Mouse (Mus musculus): ENCODE measurements at regions not wholly inside any gene's neighbourhood (a gene's known extent, or its start where the extent isn't known, plus 50 kb on each side); places are given as distances from the start of the nearest gene placed in this dataset.
"Not testable (repeated sequence)": the region's sequence is repeated elsewhere in the genome, so short reads cannot be mapped to it uniquely, and the experiment has no call there.

DNA sequence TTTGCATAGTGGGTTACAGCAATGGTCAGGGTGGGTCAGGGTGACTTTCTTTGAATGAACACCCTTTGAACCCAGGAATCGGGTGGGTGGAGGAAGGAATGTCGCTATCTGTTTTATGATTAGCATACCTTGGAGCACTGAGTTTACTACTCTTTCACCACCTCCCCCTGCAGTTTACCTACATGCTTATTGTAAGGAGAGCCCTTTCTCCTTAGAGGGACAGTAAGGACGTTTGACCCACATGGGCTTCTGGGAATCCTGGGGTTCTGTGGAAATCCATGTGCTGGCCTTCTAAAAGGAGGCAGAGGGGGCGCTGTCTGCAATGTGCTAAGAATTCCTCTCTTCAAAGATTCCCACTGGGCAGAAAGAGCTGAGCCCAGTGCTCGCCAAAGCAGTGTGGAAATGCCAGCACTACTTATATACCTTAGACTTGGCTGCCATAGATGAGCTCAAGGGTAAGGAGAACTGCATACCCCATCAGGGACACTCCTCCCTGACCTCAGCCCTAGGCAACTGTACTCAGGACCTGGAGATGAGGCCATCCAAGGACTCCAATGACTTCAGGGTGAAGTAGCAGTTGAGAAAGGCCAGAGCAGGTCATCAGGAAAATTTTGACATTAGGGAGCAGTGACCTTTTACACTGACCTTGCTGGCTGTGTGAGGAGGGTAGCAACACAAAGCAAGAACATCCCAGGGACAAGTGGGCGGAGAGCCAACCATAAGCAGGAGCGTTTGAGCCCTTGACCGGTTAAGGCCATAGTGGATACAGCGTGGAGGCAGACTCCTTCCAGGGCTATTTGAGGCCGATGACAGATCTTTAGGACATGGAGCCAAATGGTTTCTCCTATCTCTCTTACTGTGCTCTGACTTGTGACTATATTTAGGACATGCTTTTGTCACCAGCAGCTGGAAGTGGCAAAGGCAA, 133.2 kb downstream of the Tcp10c start:
- ATAC-seq (replicated peaks; ENCODE audit: low FRiP score, poor library complexity, severe bottlenecking) = no peak

DNA sequence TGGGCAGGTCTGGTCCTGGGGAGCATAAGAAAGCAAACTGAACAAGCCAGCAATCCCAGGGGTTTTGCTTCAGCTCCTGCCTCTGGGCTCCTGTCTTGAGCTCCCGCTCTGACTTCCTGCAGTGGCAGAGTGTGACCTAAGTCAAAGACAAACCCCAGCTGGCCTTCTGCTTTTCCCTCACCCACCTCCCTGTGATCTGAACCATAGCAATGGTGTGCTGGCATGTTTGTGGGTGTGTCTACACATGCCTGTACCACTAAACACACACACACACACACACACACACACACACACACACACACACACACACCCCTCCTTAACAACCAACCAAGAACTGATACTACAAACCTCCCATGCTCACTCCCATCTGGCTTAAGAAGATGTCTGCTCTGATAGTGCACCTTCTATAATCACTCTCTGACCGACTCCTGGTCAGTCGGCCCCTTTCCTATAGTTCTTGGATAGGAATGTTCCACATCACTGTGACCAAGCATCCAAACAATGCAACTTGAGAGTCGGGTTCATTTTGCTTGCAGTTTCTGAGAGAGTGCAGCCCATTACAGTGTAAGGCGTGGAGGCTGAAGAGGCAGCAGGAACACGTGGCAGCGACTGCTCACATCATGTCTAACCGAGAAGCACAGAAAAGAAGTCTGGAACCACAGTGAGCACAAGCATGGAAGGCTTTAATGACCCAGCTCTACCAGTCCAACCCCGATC, 134.4 kb downstream of the Tcp10c start:
- no peak for ATAC-seq (replicated peaks; ENCODE audit: low FRiP score, poor library complexity, severe bottlenecking)

DNA sequence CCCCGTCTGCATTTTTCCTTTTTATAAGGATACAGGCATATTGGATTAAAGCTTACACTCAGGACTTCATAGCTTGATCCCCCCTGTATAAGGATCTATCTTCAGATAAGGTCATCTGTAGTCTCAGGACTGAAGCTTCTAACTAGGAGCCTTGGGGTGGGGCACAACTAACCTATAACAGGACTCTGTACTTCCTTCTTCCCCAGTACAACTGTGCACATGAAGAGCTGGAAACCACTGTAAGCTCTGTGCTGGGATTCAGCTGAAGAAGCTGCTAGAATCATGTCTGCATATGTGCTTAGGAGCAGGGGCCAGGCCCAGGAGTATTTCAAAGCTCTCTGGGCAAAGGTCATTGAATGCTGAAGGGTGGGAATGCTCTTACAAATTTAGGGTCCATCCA, 137.9 kb downstream of the Tcp10c start:
- not testable (repeated sequence) for ATAC-seq (replicated peaks; ENCODE audit: low FRiP score, poor library complexity, severe bottlenecking)

DNA sequence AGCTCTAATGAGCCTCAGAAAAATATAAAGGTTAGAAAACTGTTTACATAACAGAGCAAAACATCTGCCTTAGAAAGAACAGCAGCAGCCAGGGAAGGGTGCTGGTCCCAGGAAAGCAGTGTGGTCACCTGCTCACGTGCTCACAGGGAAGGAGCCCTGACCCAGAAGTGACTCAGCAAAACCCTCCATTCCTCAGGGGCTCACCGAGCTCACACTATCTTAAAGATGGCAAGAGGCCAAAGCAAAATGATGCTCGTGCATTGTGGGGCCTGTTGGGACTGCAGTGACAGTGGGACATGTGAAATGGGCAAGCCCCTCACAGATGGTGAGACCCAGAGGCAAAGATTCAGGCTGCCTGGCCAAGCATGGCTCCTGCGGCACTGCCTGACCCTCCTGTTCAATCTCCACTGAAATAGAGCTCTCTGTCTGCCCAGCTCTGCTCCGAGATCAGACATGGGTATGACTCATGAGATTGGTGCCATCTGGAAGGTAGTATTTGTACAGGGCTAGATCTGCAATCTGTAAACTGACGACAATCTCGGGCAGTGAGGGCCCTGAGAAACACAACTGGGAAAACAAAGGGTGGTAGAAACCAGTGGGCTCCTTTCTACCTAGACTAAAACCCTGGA, 138.4 kb downstream of the Tcp10c start:
- ATAC-seq (replicated peaks; ENCODE audit: low FRiP score, poor library complexity, severe bottlenecking) = not testable (repeated sequence)

DNA sequence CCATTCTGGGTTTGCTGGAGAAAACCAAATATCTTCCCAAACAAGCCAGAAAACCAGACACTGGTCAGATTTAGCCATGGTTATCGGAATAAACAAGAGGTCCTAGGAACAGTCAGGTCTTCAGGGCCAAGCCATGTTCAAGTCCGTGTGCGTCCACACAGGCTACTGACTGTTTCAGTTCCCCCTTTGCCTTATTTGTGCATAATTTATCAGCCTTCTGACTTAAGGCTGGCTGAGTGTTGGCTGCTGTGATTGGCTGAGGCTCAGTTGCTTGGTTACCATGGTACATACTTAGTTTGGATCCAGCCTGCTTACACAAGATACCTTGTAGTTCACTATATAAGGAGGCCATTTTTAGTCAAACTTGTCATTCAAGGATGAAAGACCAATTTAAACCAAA, 139.5 kb downstream of the Tcp10c start:
- ATAC-seq (replicated peaks; ENCODE audit: low FRiP score, poor library complexity, severe bottlenecking) = not testable (repeated sequence)

DNA sequence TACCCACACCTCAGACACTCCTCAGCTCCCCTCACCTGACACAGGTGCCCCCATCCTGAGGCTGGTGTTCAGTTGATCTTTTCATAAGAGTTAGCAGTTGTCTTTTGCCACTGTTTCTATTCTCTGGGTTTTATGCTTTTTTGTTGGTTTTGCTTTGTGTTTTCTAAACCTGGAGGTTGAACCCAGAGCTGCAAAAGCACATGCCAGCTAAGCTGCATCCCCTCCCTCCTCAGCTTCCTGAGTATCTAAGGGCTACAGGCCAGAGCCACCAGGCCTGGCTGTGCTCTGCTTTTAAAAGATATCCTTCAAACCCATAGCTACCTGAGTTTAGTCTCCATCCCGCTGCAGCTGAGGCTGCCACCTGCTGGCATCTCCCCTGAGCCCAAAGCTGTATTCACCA, 140.1 kb downstream of the Tcp10c start:
- ATAC-seq (replicated peaks; ENCODE audit: low FRiP score, poor library complexity, severe bottlenecking) = not testable (repeated sequence)

DNA sequence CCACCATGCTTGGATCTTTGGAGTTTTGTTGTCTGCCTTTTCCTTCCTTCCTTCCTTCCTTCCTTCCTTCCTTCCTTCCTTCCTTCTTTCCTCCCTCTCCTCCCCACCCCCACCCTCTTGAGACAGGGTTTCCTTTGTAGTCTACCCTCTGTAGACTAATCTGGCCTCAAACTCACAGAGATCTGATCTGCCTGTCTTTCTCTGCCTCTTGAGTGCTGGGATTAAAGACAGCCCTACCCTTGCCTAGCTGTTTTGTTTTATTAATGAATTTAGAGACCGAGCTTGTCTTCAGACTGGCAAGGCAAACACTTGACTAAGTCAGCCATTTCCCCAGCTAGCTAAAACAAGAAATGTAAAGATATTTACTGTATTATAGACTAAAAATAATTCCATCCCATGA, 150.0 kb downstream of the Tcp10c start:
- ATAC-seq (replicated peaks; ENCODE audit: low FRiP score, poor library complexity, severe bottlenecking) = not testable (repeated sequence)

DNA sequence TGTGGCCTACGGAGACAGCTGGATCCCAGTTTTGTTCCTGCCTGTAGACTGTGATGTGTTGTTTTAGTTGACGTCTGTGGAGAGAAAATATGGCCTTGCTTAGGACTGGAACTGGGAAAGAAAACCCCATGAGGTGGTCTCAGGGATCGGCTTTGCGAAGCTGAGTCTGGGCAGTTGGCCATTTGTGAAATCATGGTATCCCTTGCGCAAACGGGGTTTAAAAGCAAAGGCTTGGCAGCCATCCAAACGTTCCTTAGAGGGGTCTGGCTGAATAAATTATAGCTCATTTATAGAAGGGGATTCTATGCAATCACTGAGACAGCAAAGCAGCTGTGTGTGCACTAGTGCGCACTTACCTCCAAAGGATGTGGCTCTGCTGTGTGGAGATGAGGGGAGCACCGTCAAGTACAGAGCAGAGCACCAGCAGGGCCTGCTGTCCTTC, 150.5 kb downstream of the Tcp10c start:
- ATAC-seq (replicated peaks; ENCODE audit: low FRiP score, poor library complexity, severe bottlenecking) = not testable (repeated sequence)

DNA sequence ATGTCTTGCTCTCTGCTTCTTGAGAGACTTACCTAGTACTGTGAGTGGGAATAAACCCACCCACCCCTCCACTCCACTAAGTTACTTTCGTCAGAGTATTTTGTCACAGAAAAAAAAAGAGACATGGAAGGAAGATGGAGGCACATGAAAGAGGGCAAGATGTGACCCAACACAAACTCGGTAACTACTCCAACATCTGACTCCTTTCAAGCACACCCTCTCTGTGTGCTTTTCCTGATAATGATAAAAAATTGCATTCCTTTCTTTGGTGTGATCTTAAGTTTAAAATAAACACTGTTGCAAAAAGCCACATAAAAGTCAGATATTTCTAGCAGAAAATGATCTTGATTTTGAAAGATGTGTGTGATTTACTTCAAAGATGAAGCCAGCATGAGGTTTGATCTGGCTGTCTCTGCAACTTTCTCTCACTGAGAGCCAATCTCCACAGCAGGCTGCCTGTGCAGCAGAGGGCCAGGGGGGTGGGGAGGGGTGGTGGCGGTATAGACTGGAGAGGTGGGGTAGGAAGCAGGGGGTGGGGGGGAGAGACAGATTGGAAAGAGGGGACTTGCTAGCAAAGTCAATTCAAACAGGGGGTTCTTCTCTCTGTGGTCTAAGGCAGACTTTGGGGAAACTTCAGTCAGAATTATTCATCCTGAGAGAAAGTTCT, 153.2 kb downstream of the Tcp10c start:
- not testable (repeated sequence) for ATAC-seq (replicated peaks; ENCODE audit: low FRiP score, poor library complexity, severe bottlenecking)

DNA sequence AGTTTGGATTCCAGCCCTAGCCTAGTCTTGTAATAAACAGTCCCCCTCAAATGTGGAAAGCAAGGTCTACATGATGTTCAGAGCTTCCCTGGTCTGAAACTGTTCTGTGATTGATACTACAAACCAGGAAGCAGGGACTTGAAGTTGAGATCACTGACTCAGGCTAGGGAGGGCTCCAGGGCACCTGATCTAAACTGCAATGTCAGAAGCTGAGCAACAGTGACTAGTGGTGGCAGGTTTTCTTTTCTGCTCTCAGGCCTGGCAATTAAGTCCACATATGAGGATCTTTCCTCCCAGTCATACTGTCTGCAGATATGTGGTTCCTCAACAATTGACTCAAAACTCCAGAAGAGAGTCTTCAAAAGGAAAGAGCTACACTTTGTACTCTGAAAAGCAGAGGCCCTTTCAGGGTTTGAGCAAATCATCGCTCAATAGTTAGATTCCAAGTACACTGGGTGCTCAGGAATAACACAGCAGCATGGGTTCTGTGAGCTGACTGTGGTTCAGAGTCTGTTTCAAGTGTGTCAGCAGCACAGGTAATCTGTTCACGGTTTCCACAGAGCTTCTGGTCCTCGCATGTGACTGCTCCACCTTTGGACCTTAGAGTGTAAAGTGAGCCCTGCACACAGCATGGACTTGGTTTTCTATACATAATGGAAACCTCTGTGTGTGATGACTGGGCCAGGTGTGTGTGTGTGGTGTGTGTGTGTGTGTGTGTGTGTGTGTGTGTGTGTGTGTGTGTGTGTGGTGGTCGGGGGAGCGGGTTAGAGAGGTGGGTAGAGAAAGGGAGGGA, 165.2 kb downstream of the Tcp10c start:
- not testable (repeated sequence) for ATAC-seq (replicated peaks; ENCODE audit: low FRiP score, poor library complexity, severe bottlenecking)

DNA sequence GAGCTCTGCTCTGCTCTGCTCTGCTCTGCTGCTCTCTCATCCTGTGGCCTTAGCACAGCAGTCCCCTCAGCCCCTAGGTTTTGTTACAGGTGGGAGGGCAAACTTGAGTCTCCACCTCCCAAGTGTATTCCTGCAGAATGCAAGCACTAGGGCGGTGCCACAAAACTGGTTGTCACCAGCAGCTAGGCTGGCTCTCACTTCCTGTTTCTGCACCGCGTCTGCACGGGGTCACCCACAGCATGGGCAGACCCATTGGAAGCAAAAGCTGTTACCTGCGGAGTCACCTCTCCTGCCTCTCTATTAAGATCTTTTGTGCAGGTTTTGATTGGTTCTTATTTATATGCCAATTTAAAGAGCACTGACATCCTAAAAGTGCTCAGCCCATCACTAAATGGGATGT, 178.2 kb downstream of the Tcp10c start:
- ATAC-seq (replicated peaks; ENCODE audit: low FRiP score, poor library complexity, severe bottlenecking) = not testable (repeated sequence)

DNA sequence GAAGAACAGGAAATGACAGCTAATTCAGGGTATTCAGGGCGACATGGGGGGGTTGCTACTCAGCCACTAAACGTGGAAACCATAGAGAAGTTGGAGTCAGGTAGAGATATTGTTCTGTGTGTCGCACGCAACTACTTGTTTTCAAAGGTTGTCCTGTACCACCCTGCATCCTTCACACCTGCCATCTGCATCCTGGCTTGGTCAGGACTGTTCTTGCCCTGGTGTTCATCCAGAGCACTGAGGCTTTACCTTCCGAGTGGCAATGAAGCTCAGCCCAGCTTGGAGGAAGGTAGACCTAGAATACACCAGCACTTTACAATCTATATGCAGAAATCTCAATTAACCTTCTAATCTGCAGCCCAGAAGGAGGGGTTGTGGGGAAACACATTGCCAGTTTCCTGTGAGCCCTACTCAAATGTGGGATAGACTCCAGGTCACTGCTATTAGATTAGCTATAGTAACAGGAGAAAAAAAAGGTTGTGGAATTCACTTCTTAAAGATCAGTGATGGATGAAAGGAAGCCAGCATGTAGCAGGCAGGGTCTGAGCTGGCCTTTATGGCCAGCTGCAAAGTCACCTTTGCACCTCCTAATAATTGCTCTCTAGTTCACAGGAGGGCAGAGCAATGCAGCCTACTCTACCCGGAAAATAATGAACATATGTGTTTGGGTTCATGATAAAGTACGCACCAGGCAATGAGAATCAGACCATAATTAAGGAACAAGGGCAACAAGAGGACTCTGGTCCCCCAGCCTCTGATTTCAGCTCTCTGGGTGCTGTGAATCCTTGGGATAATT, 186.3 kb downstream of the Tcp10c start:
- no peak for ATAC-seq (replicated peaks; ENCODE audit: low FRiP score, poor library complexity, severe bottlenecking)

DNA sequence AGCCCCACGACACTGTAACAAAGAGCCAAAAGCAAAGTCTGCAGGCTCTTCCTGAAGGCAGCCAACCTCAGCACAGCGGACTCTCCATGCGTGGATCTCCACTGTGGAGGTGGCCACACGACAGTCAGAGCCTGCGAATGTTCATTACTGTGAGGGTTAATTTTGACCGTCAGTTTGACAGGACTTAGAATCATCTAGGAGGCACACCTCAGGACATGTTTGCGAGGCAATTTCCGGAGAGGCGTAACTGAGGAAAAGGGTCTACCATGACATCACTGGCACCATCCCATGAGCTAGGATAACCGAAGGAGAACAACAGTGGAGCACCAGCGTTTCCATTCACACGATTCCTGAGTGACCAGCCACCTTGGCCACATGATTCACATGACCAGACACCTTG, 186.9 kb downstream of the Tcp10c start:
- ATAC-seq (replicated peaks; ENCODE audit: low FRiP score, poor library complexity, severe bottlenecking) = no peak

DNA sequence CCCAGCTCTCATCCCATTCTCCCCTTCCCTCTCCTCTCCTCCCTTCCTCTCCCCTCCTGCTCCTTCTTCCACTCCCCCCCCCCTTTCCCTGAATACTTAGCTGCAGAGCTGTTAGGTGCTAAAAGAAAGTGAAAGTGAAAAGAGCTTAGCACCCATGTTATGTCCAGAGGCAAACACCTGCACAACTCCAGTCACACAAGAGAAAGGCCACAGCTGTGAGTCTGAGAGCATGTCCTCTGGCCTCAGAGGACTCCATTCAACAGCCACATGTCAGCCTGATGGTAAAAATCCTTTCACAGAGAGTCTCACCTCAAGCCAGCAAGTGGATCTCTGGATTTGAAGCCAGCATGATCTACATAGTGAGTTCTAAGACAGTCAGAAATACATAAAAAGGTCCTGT, 187.9 kb downstream of the Tcp10c start:
- ATAC-seq (replicated peaks; ENCODE audit: low FRiP score, poor library complexity, severe bottlenecking) = no peak

DNA sequence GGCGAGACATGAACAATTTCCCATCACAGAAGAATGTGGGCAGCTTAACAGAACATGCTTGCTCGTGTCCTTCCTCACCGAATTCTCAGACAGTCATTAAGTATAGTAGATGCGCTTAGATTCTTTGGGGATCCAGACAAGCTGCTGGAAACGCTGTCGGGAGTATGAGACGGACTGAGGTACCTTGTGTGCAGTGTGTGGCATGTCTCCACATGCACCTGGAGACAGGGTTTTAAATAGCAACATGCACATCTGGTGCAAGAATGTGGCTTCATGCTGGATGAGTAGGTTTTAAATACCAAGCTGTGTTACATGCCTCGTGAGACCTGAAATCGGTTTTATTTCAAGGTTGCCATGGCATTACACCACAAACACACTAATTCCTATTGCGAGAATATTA, 188.5 kb downstream of the Tcp10c start:
- no peak for ATAC-seq (replicated peaks; ENCODE audit: low FRiP score, poor library complexity, severe bottlenecking)

DNA sequence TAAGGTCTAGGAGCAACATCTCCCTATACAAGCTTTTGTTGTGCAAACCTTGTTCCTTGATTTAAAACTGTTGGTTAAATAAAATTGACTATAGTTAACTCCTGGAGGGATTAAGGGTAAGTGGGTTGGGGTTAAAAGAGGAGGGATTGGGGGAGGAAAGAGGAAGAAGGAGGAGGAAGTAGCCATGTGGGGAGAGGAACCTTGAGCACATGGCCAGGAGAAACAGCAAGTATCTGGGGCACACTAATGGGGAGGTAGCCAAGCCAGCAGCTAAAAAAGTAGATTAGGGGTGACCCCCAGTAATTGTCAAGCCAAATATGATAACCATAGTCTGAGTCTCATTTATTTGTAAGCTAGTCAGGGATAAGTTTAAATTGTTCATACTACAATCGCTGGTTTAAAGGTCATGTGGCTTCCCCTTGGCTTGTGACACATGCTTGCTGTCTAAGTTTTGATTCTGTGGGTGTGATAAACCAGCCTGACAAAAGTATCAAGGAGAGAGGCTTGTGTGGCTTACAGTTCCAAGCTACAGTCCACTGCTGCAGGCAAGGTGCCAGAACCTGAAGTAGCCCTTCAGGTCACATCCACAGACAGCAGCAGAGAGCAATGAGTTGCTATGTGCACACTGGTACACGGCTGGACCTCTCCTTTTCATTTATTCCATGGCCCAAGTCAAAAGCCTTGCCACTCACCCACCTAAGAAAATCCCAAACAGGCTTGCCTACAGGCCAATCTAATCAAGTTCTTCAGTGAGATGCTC, 189.8 kb downstream of the Tcp10c start:
- ATAC-seq (replicated peaks; ENCODE audit: low FRiP score, poor library complexity, severe bottlenecking) = no peak

DNA sequence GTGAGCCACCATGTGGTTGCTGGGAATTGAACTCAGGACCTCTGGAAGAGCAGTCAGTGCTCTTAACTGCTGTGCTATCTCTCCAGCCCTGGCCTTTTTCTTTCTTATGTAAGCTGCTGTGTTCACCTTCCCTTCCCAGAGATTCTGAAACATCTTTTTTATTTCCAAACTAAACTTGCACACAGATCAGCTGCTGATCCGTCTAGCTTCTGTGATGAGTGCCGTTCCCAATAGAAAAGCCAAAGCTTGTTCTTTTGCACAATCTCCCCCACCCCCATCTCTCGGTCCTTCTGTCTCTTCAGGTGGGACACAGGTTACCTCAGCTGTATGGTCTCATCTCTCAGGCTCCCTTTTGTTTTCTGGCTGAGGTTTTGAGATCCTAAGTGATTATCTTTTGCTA, 191.9 kb downstream of the Tcp10c start:
- no peak for ATAC-seq (replicated peaks; ENCODE audit: low FRiP score, poor library complexity, severe bottlenecking)

DNA sequence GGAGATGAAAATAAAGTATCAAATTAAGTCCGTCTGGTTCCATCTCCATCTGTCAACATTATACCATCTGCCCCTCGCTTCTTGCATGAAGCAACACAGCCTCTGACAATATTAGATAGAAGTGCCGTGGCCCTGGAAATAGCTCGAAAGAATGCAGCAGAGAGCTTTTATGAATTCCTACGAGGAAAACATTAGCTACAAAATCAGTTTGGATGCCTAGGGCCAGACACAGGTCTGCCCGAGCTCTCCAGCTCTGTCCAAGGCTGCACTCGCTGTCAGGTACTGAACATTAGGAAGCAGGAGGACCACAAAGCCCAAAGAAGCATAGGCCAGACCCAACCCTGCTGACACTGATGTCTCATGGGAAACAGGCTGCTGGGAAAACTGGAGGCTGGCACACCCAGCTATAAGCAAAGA, 192.3 kb downstream of the Tcp10c start:
- no peak for ATAC-seq (replicated peaks; ENCODE audit: low FRiP score, poor library complexity, severe bottlenecking)

All from erythroid progenitor cell, adult 5-6 weeks (primary cell).